Mouse (Mus musculus) Patski (cell line): ENCODE measurements at regions not wholly inside any gene's neighbourhood (a gene's known extent, or its start where the extent isn't known, plus 50 kb on each side); places are given as distances from the start of the nearest gene placed in this dataset.
A peak's percentile ranks its signal among the peaks of the same experiment; 100 is the strongest.
"Not testable (repeated sequence)": the region's sequence is repeated elsewhere in the genome, so short reads cannot be mapped to it uniquely, and the experiment has no call there.

Experiments used
- ATAC-seq: fragments of 100-300 bp; one replicate; pipeline ENCODE4 v1.8.0; 2021
- CTCF ChIA-PET: fragments of 350-600 bp; sonication (Branson Sonifier 250); formaldehyde crosslinking; loops from one replicate; lab custom pipeline; 2022; ENCODE audit warnings: inconsistent platforms; lab: Charles Lee
- POLR2A ChIA-PET: fragments of 350-600 bp; sonication (Branson Sonifier 250); formaldehyde crosslinking; loops from one replicate; lab custom pipeline; 2022; ENCODE audit warnings: antibody characterized with exemption, inconsistent platforms; lab: Charles Lee
- DNase-seq: peaks from one replicate; pipeline ENCODE4 v3.0.0-alpha.2; 2011; ENCODE audit warnings: low read depth, low spot score
- H3K27me3 ChIP-seq: fragments of 371-371 bp; one replicate; pipeline ENCODE4 v1.5.1; 2021
- CTCF ChIP-seq: fragments of 100-300 bp; IDR thresholded peaks from one replicate; pipeline ENCODE4 v1.5.1; 2021
- in situ Hi-C: fragments of 300-500 bp; cut with MboI; formaldehyde crosslinking; loops from 3 replicates; pipeline ENCODE4 v1.11.1; 2018; ENCODE audit warnings: low pct_unique_long_range_greater_than_20kb, mixed read lengths

- POLR2A ChIA-PET = no interaction called here
- H3K27me3 ChIP-seq = no peaks in the 10 kb centered on the region
- CTCF ChIA-PET = no interaction called here
- ATAC-seq = no peak
- in situ Hi-C loops = no loop called here
- DNase-seq = no peak
- no peak for TF ChIP-seq CTCF
Observed at GRCm38 (mm10) chr10:8136662-8137061, 180.6 kb upstream of the Tab2 start.

- DNase-seq (no peak), ATAC-seq (no peak)
- TF ChIP-seq CTCF = no peak
- H3K27me3 ChIP-seq = no peaks in the 10 kb centered on the region
- POLR2A ChIA-PET = no interaction called here
- CTCF ChIA-PET = no interaction called here
- in situ Hi-C loops = no loop called here
Observed at GRCm38 (mm10) chr10:8135272-8135671, 179.2 kb upstream of the Tab2 start.

GRCm38 (mm10) chr10:8134398-8134797 lies 178.4 kb upstream of the Tab2 start:
- CTCF ChIA-PET = no interaction called here

GRCm38 (mm10) chr10:8133451-8133952 lies 177.5 kb upstream of the Tab2 start:
- TF ChIP-seq CTCF = no peak
- ATAC-seq (no peak), DNase-seq (no peak)
- in situ Hi-C loops = no loop called here
- POLR2A ChIA-PET = no interaction called here
- H3K27me3 ChIP-seq = no peaks in the 10 kb centered on the region
- CTCF ChIA-PET = no interaction called here

More at GRCm38 (mm10) chr10:8134398-8134797, 178.4 kb upstream of the Tab2 start:
- no peak for TF ChIP-seq CTCF
- POLR2A ChIA-PET = no interaction called here
- in situ Hi-C loops = no loop called here
- DNase-seq = no peak
- H3K27me3 ChIP-seq = no peaks in the 10 kb centered on the region
- ATAC-seq = no peak

- ATAC-seq = no peak
- no peak for DNase-seq
- TF ChIP-seq CTCF = no peak
- POLR2A ChIA-PET = no interaction called here
- CTCF ChIA-PET = interaction anchor here (0.9 kb wide), 1 partner anchor 9 kb away, joined by 3 read pairs; no protein-coding TSS in a partner anchor
- in situ Hi-C loops = no loop called here
- no peaks in the 10 kb centered on the region for H3K27me3 ChIP-seq
Observed at GRCm38 (mm10) chr10:8132795-8133194, 176.8 kb upstream of the Tab2 start.

- POLR2A ChIA-PET = no interaction called here
- no peak for DNase-seq
- H3K27me3 ChIP-seq = no peaks in the 10 kb centered on the region
- no peak for TF ChIP-seq CTCF
- ATAC-seq = no peak
- in situ Hi-C loops = no loop called here
- CTCF ChIA-PET = no interaction called here
Observed at GRCm38 (mm10) chr10:8130472-8131241, 174.6 kb upstream of the Tab2 start.

- in situ Hi-C loops = no loop called here
- no peak for TF ChIP-seq CTCF
- DNase-seq = no peak
- POLR2A ChIA-PET = no interaction called here
- no peaks in the 10 kb centered on the region for H3K27me3 ChIP-seq
- ATAC-seq = no peak
- CTCF ChIA-PET = no interaction called here
Observed at GRCm38 (mm10) chr10:8130057-8130456, 174.0 kb upstream of the Tab2 start.

GRCm38 (mm10) chr10:8124124-8124523 lies 168.1 kb upstream of the Tab2 start:
- ChIA-PET POLR2A (no interaction called here), CTCF (interaction anchor here (1.2 kb wide), 1 partner anchor 8 kb away, joined by 3 read pairs; no protein-coding TSS in a partner anchor)
- in situ Hi-C loops = no loop called here
- DNase-seq (no peak), ATAC-seq (no peak)
- no peak for TF ChIP-seq CTCF
- H3K27me3 ChIP-seq = no peaks in the 10 kb centered on the region

- in situ Hi-C loops = no loop called here
- ChIA-PET CTCF (no interaction called here), POLR2A (interaction anchor here (0.6 kb wide), 1 partner anchor 864 kb away, joined by 4 read pairs; no protein-coding TSS in a partner anchor)
- H3K27me3 ChIP-seq = no peaks in the 10 kb centered on the region
- no peak for TF ChIP-seq CTCF
- no peak for DNase-seq
- no peak for ATAC-seq
Observed at GRCm38 (mm10) chr10:8121895-8122294, 165.9 kb upstream of the Tab2 start.

- CTCF ChIA-PET = no interaction called here
- no peaks in the 10 kb centered on the region for H3K27me3 ChIP-seq
Observed at GRCm38 (mm10) chr10:8116821-8117220, 160.8 kb upstream of the Tab2 start.

GRCm38 (mm10) chr10:8114932-8115331 lies 158.9 kb upstream of the Tab2 start:
- H3K27me3 ChIP-seq, in situ Hi-C loops, DNase-seq, ATAC-seq, CTCF ChIA-PET, POLR2A ChIA-PET: not testable (repeated sequence)

More at GRCm38 (mm10) chr10:8116821-8117220, 160.8 kb upstream of the Tab2 start:
- in situ Hi-C loops = no loop called here
- ATAC-seq (peak; percentile 69), DNase-seq (peak; percentile 10)
- POLR2A ChIA-PET = no interaction called here
- no peak for TF ChIP-seq CTCF
